Mouse (Mus musculus) olfactory bulb, adult 2 months (tissue): ENCODE results near the gene I0C0044D17Rik.
"Not testable (repeated sequence)": the region's sequence is repeated elsewhere in the genome, so short reads cannot be mapped to it uniquely, and the experiment has no call there.

Experiments
- CTCF ChIP-seq: fragments of 200-500 bp; IDR thresholded peaks from 2 replicates; pipeline ENCODE4 v1.5.1; 2012; ENCODE audit warnings: low read depth, mild to moderate bottlenecking, low read length, moderate library complexity; ENCODE audit not compliant: insufficient read depth
- POLR2A ChIP-seq: fragments of 200-500 bp; IDR thresholded peaks from 2 replicates; pipeline ENCODE4 v1.6.1; 2012; ENCODE audit warnings: mild to moderate bottlenecking, low read depth, low read length, moderate library complexity; ENCODE audit not compliant: insufficient read depth

GRCm38 (mm10) chr4:98850485-98850884, 26.8 kb upstream of the I0C0044D17Rik start:
- not testable (repeated sequence) for TF ChIP-seq POLR2A, CTCF
